Mouse (Mus musculus) yolk sac, embryonic 10.5 days (tissue): Measurements from ENCODE around the gene Gm8857.
"Not testable (repeated sequence)": the region's sequence is repeated elsewhere in the genome, so short reads cannot be mapped to it uniquely, and the experiment has no call there.

Source experiments
- DNase-seq: peaks from one replicate; pipeline ENCODE4 v3.0.0-alpha.2; 2017; ENCODE audit warnings: low spot score

The Gm8857 gene

DNA sequence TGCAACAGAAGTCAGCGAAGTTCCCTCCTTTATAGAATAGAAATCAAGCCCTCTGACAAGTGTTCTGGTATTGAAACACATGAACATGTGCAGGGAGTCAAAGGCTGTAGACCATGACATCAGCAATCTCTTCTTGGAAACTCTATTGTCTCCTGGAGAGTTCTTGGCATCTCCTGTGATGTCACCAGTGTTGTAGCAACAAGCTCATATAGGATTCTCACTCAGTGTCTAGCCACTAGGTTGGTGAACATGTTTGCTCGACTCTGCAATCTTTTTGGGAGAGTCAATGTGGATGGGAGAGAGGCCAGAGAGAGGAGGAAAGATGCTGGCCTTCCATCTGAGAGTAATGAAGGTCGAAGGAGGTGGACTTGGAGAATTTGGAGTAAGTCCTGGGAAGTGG, at the start of gene Gm8857, which contains the start of gene Gm8871:
Gene Gm8857 (plus strand): TSS at position 303 of the 400 bp plus-strand sequence.
Gene Gm8871 (plus strand): TSS at position 301 of the 400 bp plus-strand sequence.
- not testable (repeated sequence) for DNase-seq

DNA sequence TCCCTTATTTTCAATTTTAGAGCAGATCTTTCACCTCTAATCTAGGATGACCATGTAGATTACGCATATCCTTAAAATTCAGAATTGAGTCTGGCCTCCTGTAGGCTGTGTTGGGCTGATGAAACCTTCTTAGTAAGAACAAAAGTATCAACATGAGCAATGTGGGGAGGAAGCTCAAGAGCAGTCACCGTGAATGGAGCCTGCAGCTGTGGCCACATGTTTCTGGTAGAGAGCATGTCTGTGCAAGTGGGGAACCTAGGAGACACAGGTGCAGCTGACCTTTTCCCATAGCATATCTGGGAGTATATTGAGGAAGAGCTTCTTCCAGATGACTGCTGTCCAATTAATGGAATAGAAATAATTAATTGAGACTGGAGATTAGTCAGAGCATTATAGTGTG, 5.9 kb downstream of the Gm8857 start:
- not testable (repeated sequence) for DNase-seq

DNA sequence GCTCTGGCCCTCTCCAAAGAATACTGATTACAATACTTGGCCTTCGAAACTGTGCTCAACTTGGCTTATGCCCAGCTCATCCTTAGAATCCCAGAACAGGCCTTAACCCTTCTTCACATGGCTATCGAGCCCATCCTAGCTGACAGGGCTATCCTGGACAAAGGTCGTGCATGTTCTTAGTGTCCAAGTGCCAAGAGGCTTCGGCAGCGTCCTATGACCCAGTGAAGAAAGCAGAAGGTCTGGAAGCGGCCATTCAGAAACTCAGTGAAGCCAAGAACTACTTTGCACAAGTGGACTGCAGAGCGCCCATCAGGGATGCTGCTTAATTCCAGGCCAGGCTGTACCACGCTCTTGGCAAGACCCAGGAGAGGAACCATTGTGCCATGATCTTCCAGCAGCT, 10.4 kb downstream of the Gm8857 start:
- DNase-seq = not testable (repeated sequence)
